In the genomic region with DNA sequence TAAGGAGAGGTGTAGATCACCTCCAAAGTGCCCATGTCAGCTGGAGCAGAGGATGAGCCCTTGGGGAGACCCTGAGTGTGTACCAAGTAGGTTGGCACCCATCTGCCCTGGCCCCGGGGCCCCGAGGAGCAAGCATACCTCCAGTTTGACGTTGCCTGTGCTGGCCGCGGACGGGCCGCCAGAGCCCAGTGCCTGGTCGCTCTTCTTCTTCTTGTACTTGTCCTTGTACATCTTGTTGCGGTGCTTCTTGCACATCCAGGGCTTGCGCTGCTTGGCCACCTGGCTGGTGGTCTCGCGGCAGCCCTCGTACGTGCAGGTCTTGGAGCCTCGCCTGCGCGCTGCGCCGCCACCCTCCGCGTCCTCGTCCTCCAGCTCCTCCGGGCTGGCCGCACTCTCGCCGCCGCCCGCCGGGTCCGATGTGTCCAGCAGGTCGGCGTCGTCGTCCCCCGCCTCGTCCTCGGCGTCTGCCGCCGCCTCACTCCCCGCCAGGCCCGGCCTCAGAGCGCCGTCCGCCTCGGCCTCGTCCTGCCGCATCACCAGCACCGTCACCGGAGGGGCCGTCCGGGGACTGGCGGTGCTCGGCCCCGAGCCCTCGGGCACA, we compare ENCODE assay signal across 8 mouse cellular contexts. TPM values are rescaled to one million over a fixed set of nuclear protein-coding genes. Genes with fewer than 3 reads are reported as not detected.
DNase-seq lines count a peak whose midpoint lies in the region; ATAC-seq and TF ChIP-seq lines count a peak whose summit lies in the region.

No protein-coding gene starts in this region.

- TF ChIP-seq CTCF in cortical plate, adult 2 months (IDR thresholded peaks at IDR 0.05; ENCODE audit: extremely low read depth, insufficient read depth, low read length) = no peak

- WGBS in kidney, embryonic 15.5 days = under 1% methylated on average over 56 of the region's 56 CpGs
- WGBS in heart, embryonic 15.5 days = 0% methylated on average over 56 of the region's 56 CpGs
- WGBS in limb, embryonic 15.5 days = under 1% methylated on average over 54 of the region's 56 CpGs
- WGBS in neural tube, embryonic 15.5 days = under 1% methylated on average over 51 of the region's 56 CpGs

- peak overlapping the region; percentile 94 for H3K27ac ChIP-seq in kidney, embryonic 15.5 days
- H3K27ac ChIP-seq in cortical plate, adult 2 months (ENCODE audit: insufficient read depth, low read length) = peak overlapping the region; percentile 84
- peak overlapping the region; percentile 93 for H3K27ac ChIP-seq in heart, embryonic 15.5 days
- peak overlapping the region; percentile 95 for H3K27ac ChIP-seq in limb, embryonic 15.5 days
- peak overlapping the region; percentile 97 for H3K27ac ChIP-seq in neural tube, embryonic 15.5 days (replicated peaks)

- H3K4me1 ChIP-seq in kidney, embryonic 15.5 days = peaks cover 23% of the 10 kb centered on the region
- H3K4me1 ChIP-seq in cortical plate, adult 2 months (ENCODE audit: control insufficient read depth, insufficient read depth, low read length) = no peaks in the 10 kb centered on the region
- 0 out of 2 replicates have a peak, but pooled peaks cover 7% of the 10 kb centered on the region for H3K4me1 ChIP-seq in heart, embryonic 15.5 days (replicated peaks)
- H3K4me1 ChIP-seq in limb, embryonic 15.5 days = peaks cover 17% of the 10 kb centered on the region
- H3K4me1 ChIP-seq in neural tube, embryonic 15.5 days = peaks cover 26% of the 10 kb centered on the region

- ATAC-seq in kidney, embryonic 15.5 days (replicated peaks; ENCODE audit: low FRiP score) = peak; percentile 82
- peak; percentile 78 for ATAC-seq in heart, embryonic 15.5 days (replicated peaks; ENCODE audit: insufficient number of reproducible peaks, insufficient read depth, low FRiP score, low read depth)
- ATAC-seq in limb, embryonic 15.5 days (ENCODE audit: insufficient number of reproducible peaks, low FRiP score, low TSS enrichment, low read depth) = peak; percentile 70
- ATAC-seq in neural tube, embryonic 15.5 days (ENCODE audit: low FRiP score) = peak; percentile 71

- H3K9me3 ChIP-seq in kidney, embryonic 15.5 days (replicated peaks) = no peaks in the 10 kb centered on the region
- H3K9me3 ChIP-seq in heart, embryonic 15.5 days (replicated peaks) = no peaks in the 10 kb centered on the region
- H3K9me3 ChIP-seq in limb, embryonic 15.5 days = no peaks in the 10 kb centered on the region
- no peaks in the 10 kb centered on the region for H3K9me3 ChIP-seq in neural tube, embryonic 15.5 days (replicated peaks)

- peaks cover 29% of the 10 kb centered on the region for H3K36me3 ChIP-seq in kidney, embryonic 15.5 days
- H3K36me3 ChIP-seq in heart, embryonic 15.5 days = peaks cover 13% of the 10 kb centered on the region
- peaks cover 14% of the 10 kb centered on the region for H3K36me3 ChIP-seq in limb, embryonic 15.5 days
- peaks cover 16% of the 10 kb centered on the region for H3K36me3 ChIP-seq in neural tube, embryonic 15.5 days

- H3K4me3 ChIP-seq in kidney, embryonic 15.5 days (replicated peaks) = peak overlapping the region; percentile 88
- H3K4me3 ChIP-seq in cortical plate, adult 2 months (ENCODE audit: insufficient read depth, low read length) = peak overlapping the region; percentile 92
- peak overlapping the region; percentile 84 for H3K4me3 ChIP-seq in heart, embryonic 15.5 days
- H3K4me3 ChIP-seq in limb, embryonic 15.5 days = peak overlapping the region; percentile 85
- H3K4me3 ChIP-seq in neural tube, embryonic 15.5 days (replicated peaks) = peak overlapping the region; percentile 89

- no peaks in the 10 kb centered on the region for H3K27me3 ChIP-seq in kidney, embryonic 15.5 days
- peaks cover 9% of the 10 kb centered on the region; the same call in 1 of the 2 replicates for H3K27me3 ChIP-seq in heart, embryonic 15.5 days
- H3K27me3 ChIP-seq in limb, embryonic 15.5 days = no peaks in the 10 kb centered on the region
- H3K27me3 ChIP-seq in neural tube, embryonic 15.5 days (replicated peaks) = no peaks in the 10 kb centered on the region

- peak overlapping the region; percentile 91 for H3K4me2 ChIP-seq in kidney, embryonic 15.5 days
- H3K4me2 ChIP-seq in heart, embryonic 15.5 days = peak overlapping the region; percentile 86
- peak overlapping the region; percentile 88 for H3K4me2 ChIP-seq in limb, embryonic 15.5 days
- peak overlapping the region; percentile 89 for H3K4me2 ChIP-seq in neural tube, embryonic 15.5 days

- DNase-seq in kidney, postnatal 10 days = no peak
- peak; percentile 20 for DNase-seq in ES-CJ7 (ENCODE audit: low read depth, low spot score)
- no peak for DNase-seq in yolk sac, embryonic 10.5 days (ENCODE audit: low spot score)

- peak overlapping the region; percentile 91 for H3K9ac ChIP-seq in kidney, embryonic 15.5 days
- H3K9ac ChIP-seq in heart, embryonic 15.5 days = peak overlapping the region; percentile 95
- peak overlapping the region; percentile 98 for H3K9ac ChIP-seq in limb, embryonic 15.5 days
- H3K9ac ChIP-seq in neural tube, embryonic 15.5 days (replicated peaks) = peak overlapping the region; percentile 99

- TF ChIP-seq POLR2A in cortical plate, adult 2 months (IDR thresholded peaks at IDR 0.05; ENCODE audit: extremely low read depth, insufficient read depth, low read length) = no peak

RNA-seq across cellular contexts. Expression of a gene that starts 0.4 kb away (rescaled TPM):
- 32.5 and 36.1 TPM in 2 replicates for polyA plus RNA-seq in kidney, embryonic 15.5 days (2015; fragmentation: Nextera tagmentation; extraction: Ambion mirVana)
- 48.3 and 51.2 TPM in 2 replicates for polyA plus RNA-seq in cortical plate, adult 2 months (2012; rRNA removed)
- 25.0 and 28.0 TPM in 2 replicates for polyA plus RNA-seq in heart, embryonic 15.5 days (2015; fragmentation: Nextera tagmentation; extraction: Ambion mirVana)
- 26.3 and 37.5 TPM in 2 replicates for polyA plus RNA-seq in limb, embryonic 15.5 days (2015; fragmentation: Nextera tagmentation; extraction: Ambion mirVana)
- 43.4 and 44.2 TPM in 2 replicates for polyA plus RNA-seq in neural tube, embryonic 15.5 days (2015; fragmentation: Nextera tagmentation; extraction: Ambion mirVana)

RNA-seq across cellular contexts. Expression of a gene that starts 51.8 kb away (rescaled TPM):
- 1.4 and 1.5 TPM in 2 replicates for polyA plus RNA-seq in kidney, embryonic 15.5 days (2015; fragmentation: Nextera tagmentation; extraction: Ambion mirVana)
- polyA plus RNA-seq in cortical plate, adult 2 months (2012; rRNA removed) = 5.3 and 5.7 TPM in 2 replicates
- 0.63 and 0.86 TPM in 2 replicates for polyA plus RNA-seq in heart, embryonic 15.5 days (2015; fragmentation: Nextera tagmentation; extraction: Ambion mirVana)
- polyA plus RNA-seq in limb, embryonic 15.5 days (2015; fragmentation: Nextera tagmentation; extraction: Ambion mirVana) = 0.52 and 0.56 TPM in 2 replicates
- 0.86 and 0.91 TPM in 2 replicates for polyA plus RNA-seq in neural tube, embryonic 15.5 days (2015; fragmentation: Nextera tagmentation; extraction: Ambion mirVana)
